Mouse (Mus musculus) thymus, adult 2 months (tissue): Measurements from ENCODE around the gene Neurod4. TPM values are rescaled to one million over a fixed set of nuclear protein-coding genes. Genes with fewer than 3 reads are reported as not detected.
A peak's percentile ranks its signal among the peaks of the same experiment; 100 is the strongest.

ENCODE experiments used
- DNase-seq: peaks from one replicate; pipeline ENCODE4 v3.0.0; 2021
- H3K27ac ChIP-seq: fragments of 200-500 bp; 2 replicates; pipeline ENCODE4 v1.5.1; 2012; ENCODE audit warnings: low read length, control low read depth; ENCODE audit not compliant: control insufficient read depth, insufficient read depth
- H3K27me3 ChIP-seq: fragments of 200-500 bp; 2 replicates; pipeline ENCODE4 v1.6.1; 2012; ENCODE audit warnings: mild to moderate bottlenecking, low read length, moderate library complexity, mixed read lengths; ENCODE audit not compliant: control insufficient read depth, insufficient read depth
- H3K36me3 ChIP-seq: fragments of 200-500 bp; 2 replicates; pipeline ENCODE4 v1.6.1; 2012; ENCODE audit warnings: mild to moderate bottlenecking, low read length, moderate library complexity; ENCODE audit not compliant: control insufficient read depth, insufficient read depth
- H3K4me1 ChIP-seq: fragments of 200-500 bp; replicated peaks from 2 replicates; pipeline ENCODE4 v1.6.1; 2012; ENCODE audit warnings: low read length; ENCODE audit not compliant: control insufficient read depth, insufficient read depth
- H3K4me3 ChIP-seq: fragments of 200-500 bp; 2 replicates; pipeline ENCODE4 v1.5.1; 2012; ENCODE audit warnings: mild to moderate bottlenecking, low read length, control low read depth, moderate library complexity; ENCODE audit not compliant: control insufficient read depth, insufficient read depth
- CTCF ChIP-seq: fragments of 200-500 bp; IDR thresholded peaks from 2 replicates; pipeline ENCODE4 v1.5.1; 2012; ENCODE audit warnings: mild to moderate bottlenecking, control low read depth, low read length, moderate library complexity, borderline replicate concordance; ENCODE audit not compliant: control insufficient read depth, poor library complexity, insufficient read depth; ENCODE audit errors: extremely low read depth
- POLR2A ChIP-seq: fragments of 200-500 bp; IDR thresholded peaks from 2 replicates; pipeline ENCODE4 v1.6.1; 2012; ENCODE audit warnings: mild to moderate bottlenecking, low read length, control low read depth, moderate library complexity; ENCODE audit not compliant: control insufficient read depth, poor library complexity, insufficient read depth; ENCODE audit errors: extremely low read depth
- WGBS: fragments of 180-500 bp; shearing (Covaris S2); methylation state at CpG from one replicate; pipeline ENCODE4 v1.1.7; 2018; 5-methylcytosine and 5-hydroxymethylcytosine counted together
- polyA plus RNA-seq: library from polyadenylated mRNA; depleted of rRNA; stranded (reverse); fragments of >200 nt; gene quantifications from 2 replicates; pipeline ENCODE4 v1.2.3, GENCODE M21; 2012

Neurod4 gene
- polyA plus RNA-seq, 1 experiment: not detected

- no peaks in the 10 kb centered on the region for H3K36me3 ChIP-seq
- H3K27ac ChIP-seq: no peak overlapping the region
- no peaks in the 10 kb centered on the region for H3K27me3 ChIP-seq
- no peak for DNase-seq
- 23% methylated on average over 2 of the region's 2 CpGs for WGBS
- TF ChIP-seq CTCF (no peak), POLR2A (no peak)
- no peaks in the 10 kb centered on the region for H3K4me1 ChIP-seq
- no peak overlapping the region for H3K4me3 ChIP-seq
These were observed 35.8 kb downstream of the Neurod4 start for GRCm38 (mm10) chr10:130244271-130244670.

GRCm38 (mm10) chr10:130238318-130239209 lies 41.5 kb downstream of the Neurod4 start:
- no peak overlapping the region for H3K27ac ChIP-seq
- no peak overlapping the region for H3K4me3 ChIP-seq
- no peaks in the 10 kb centered on the region for H3K4me1 ChIP-seq
- WGBS: 86% methylated on average over 2 of the region's 2 CpGs
- no peak for TF ChIP-seq POLR2A
- TF ChIP-seq CTCF: no peak
- DNase-seq: no peak
- no peaks in the 10 kb centered on the region for H3K27me3 ChIP-seq
- H3K36me3 ChIP-seq: no peaks in the 10 kb centered on the region

DNA sequence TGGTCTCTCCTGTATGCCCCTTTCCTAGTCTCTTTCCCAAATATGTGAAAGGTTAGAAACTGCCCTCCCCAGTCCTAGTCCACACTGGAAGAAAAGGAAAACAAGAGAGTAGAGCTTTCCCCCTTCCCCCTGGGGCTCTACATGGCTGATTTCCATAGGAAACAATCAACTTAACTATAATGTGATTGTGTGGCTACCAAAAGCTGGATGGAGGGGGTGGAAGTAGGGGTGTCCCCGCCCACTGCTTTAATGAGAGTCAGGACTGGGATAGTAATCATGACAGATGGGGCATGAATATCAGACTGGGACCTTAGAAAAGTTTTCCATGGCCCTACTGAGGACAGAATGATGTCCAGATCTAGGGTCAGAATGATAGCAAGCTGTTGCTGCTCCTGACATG lies 45.5 kb downstream of the Neurod4 start:
- DNase-seq: no peak
- whole genome bisulfite sequencing: 64% methylated on average over 1 of the region's 1 CpGs
- Histone ChIP-seq H3K27me3 (no peaks in the 10 kb centered on the region), H3K4me3 (no peak overlapping the region), H3K27ac (no peak overlapping the region), H3K36me3 (no peaks in the 10 kb centered on the region), H3K4me1 (no peaks in the 10 kb centered on the region)
- no peak for TF ChIP-seq CTCF

DNA sequence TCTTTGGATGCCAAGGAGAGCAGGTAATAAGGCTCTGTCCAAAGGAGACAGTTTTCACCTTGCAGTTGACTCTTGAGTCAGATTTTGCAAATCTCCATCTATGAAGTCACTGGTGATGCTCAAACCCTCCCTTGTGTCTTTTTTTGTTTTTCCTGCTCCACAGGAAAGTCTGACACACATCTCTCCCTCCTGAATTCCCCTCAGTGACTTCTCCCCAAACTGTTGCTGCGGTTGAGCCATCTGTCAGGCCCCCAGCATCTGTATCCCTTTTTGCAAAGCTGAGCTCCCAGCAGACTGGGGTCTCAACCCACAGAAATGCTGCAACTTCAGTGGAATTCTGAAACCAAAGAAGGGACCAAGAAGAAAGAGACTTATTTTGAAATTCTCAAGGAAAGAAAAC lies 47.9 kb downstream of the Neurod4 start:
- H3K27me3 ChIP-seq: no peaks in the 10 kb centered on the region
- 81% methylated on average over 1 of the region's 1 CpGs for whole genome bisulfite sequencing
- H3K27ac ChIP-seq: no peak overlapping the region

GRCm38 (mm10) chr10:130229584-130229983 lies 50.5 kb downstream of the Neurod4 start:
- H3K36me3 ChIP-seq: no peaks in the 10 kb centered on the region
- no peak overlapping the region for H3K27ac ChIP-seq
- WGBS: 90% methylated on average over 5 of the region's 5 CpGs
- no peaks in the 10 kb centered on the region for H3K27me3 ChIP-seq
- no peak for TF ChIP-seq CTCF
- TF ChIP-seq POLR2A: no peak
- no peaks in the 10 kb centered on the region for H3K4me1 ChIP-seq
- DNase-seq: no peak
- H3K4me3 ChIP-seq: no peak overlapping the region

More for the DNA sequence above, 47.9 kb downstream of the Neurod4 start:
- TF ChIP-seq CTCF: no peak
- TF ChIP-seq POLR2A: no peak
- Histone ChIP-seq H3K4me3 (no peak overlapping the region), H3K4me1 (no peaks in the 10 kb centered on the region), H3K36me3 (no peaks in the 10 kb centered on the region)
- no peak for DNase-seq

DNA sequence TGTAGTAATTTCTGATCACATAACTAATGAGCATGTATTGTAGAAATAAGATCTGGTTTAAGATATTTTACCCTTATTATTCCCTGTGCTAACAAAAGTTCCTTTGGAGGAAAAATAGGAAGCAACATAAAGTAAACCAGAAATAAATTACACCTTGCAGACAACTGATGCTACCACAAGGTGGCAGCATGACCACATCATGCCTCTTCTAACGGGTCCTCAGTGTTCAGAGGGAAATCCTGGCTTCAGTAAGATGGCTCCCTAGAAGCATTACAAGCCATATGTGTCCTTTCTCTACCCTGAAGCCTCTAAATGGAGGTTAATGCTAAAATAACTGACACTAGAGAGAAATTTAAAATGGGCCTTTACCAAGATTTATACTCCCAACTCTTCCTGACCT lies 51.8 kb downstream of the Neurod4 start:
- no peaks in the 10 kb centered on the region for H3K27me3 ChIP-seq
- TF ChIP-seq CTCF: no peak
- no peaks in the 10 kb centered on the region for H3K4me1 ChIP-seq
- no peaks in the 10 kb centered on the region for H3K36me3 ChIP-seq
- peak; percentile 33 for DNase-seq
- H3K27ac ChIP-seq: no peak overlapping the region
- H3K4me3 ChIP-seq: no peak overlapping the region
- 0% methylated on average over 1 of the region's 1 CpGs for WGBS

DNA sequence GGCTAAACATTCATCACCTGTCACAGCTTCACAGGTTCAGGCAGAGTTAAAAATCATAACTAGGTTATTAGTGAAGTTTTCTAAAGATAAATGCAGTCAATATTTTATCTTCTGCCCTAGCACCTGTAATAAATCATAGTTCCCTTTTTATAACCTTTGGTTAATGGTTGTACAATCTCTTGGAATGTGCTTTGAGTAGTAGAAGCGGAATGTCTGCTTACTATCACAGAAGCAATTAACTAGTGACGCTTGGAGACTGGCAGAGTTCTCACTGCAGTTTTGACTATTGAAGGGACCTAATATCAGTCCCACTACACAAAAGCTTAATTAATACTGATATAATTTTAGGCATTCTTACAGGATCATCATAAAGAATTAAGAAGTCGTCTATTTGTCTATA lies 55.0 kb downstream of the Neurod4 start:
- 77% methylated on average over 3 of the region's 3 CpGs for WGBS
- Histone ChIP-seq H3K4me3 (no peak overlapping the region), H3K27ac (no peak overlapping the region), H3K36me3 (no peaks in the 10 kb centered on the region), H3K27me3 (no peaks in the 10 kb centered on the region), H3K4me1 (no peaks in the 10 kb centered on the region)
- TF ChIP-seq POLR2A (no peak), CTCF (no peak)
- no peak for DNase-seq
